Mouse (Mus musculus) testis, postnatal 14 days (tissue): Measurements from ENCODE around the gene Chd6.

Experiments
- DNase-seq: peaks from one replicate; pipeline ENCODE4 v3.0.0; 2021; ENCODE audit warnings: low spot score

The Chd6 gene

GRCm38 (mm10) chr2:161066097-161066759 is 42.6 kb downstream of the Chd6 start:
- no peak for DNase-seq

GRCm38 (mm10) chr2:161065594-161065993 is 43.3 kb downstream of the Chd6 start:
- no peak for DNase-seq

- DNase-seq, result no peak
These were observed 44.0 kb downstream of the Chd6 start for GRCm38 (mm10) chr2:161064836-161065235.

- no peak for DNase-seq
These were observed 50.0 kb downstream of the Chd6 start for GRCm38 (mm10) chr2:161058841-161059240.

GRCm38 (mm10) chr2:161053765-161054164 is 55.1 kb downstream of the Chd6 start:
- no peak for DNase-seq

GRCm38 (mm10) chr2:161052175-161052574 is 56.7 kb downstream of the Chd6 start:
- no peak for DNase-seq

GRCm38 (mm10) chr2:161049426-161049825 is 59.4 kb downstream of the Chd6 start:
- DNase-seq, result no peak

GRCm38 (mm10) chr2:161044492-161045201 is 64.2 kb downstream of the Chd6 start:
- DNase-seq, result no peak

- DNase-seq, result no peak
These were observed 66.0 kb downstream of the Chd6 start for GRCm38 (mm10) chr2:161042874-161043273.

GRCm38 (mm10) chr2:161040743-161041142 is 68.1 kb downstream of the Chd6 start:
- DNase-seq, result no peak

- no peak for DNase-seq
These were observed 71.1 kb downstream of the Chd6 start for GRCm38 (mm10) chr2:161037766-161038165.

- DNase-seq, result no peak
These were observed 75.7 kb downstream of the Chd6 start for GRCm38 (mm10) chr2:161033141-161033540.

- no peak for DNase-seq
These were observed 76.5 kb downstream of the Chd6 start for GRCm38 (mm10) chr2:161032394-161032793.

- no peak for DNase-seq
These were observed 84.3 kb downstream of the Chd6 start for GRCm38 (mm10) chr2:161024606-161025005.

- no peak for DNase-seq
These were observed 91.0 kb downstream of the Chd6 start for GRCm38 (mm10) chr2:161017913-161018312.

- DNase-seq, result no peak
These were observed 96.2 kb downstream of the Chd6 start for GRCm38 (mm10) chr2:161012577-161013251.

GRCm38 (mm10) chr2:161004338-161004737 is 104.5 kb downstream of the Chd6 start:
- no peak for DNase-seq

GRCm38 (mm10) chr2:160996987-160997763 is 111.7 kb downstream of the Chd6 start:
- no peak for DNase-seq

GRCm38 (mm10) chr2:160994181-160994580 is 114.7 kb downstream of the Chd6 start:
- DNase-seq, result no peak

- DNase-seq, result no peak
These were observed 116.4 kb downstream of the Chd6 start for GRCm38 (mm10) chr2:160992465-160992864.

GRCm38 (mm10) chr2:160990339-160991070 is 118.4 kb downstream of the Chd6 start:
- no peak for DNase-seq

GRCm38 (mm10) chr2:160987503-160987902 is 121.4 kb downstream of the Chd6 start:
- DNase-seq, result no peak
